Mouse (Mus musculus) gastrocnemius, postnatal 36 days (tissue): Measurements from ENCODE around the gene Trim17. TPM values are rescaled to one million over a fixed set of nuclear protein-coding genes. Genes with fewer than 3 reads are reported as not detected.

Source experiments
- DNase-seq, 2 experiments: peaks; one replicate each; pipeline ENCODE4 v3.0.0; 2022
- intact Hi-C: fragments of 180-260 bp; cut with DNase I; formaldehyde crosslinking; loops from one replicate; pipeline ENCODE4 v1.15.1; 2025
- total RNA-seq, 2 experiments: library from RNA; stranded (reverse); gene quantifications; 2 replicates each; pipeline ENCODE4 v1.2.3; 2021

Gene Trim17
- total RNA-seq, 2 experiments from 2014 or later = 0.13 to 0.17 TPM

DNA sequence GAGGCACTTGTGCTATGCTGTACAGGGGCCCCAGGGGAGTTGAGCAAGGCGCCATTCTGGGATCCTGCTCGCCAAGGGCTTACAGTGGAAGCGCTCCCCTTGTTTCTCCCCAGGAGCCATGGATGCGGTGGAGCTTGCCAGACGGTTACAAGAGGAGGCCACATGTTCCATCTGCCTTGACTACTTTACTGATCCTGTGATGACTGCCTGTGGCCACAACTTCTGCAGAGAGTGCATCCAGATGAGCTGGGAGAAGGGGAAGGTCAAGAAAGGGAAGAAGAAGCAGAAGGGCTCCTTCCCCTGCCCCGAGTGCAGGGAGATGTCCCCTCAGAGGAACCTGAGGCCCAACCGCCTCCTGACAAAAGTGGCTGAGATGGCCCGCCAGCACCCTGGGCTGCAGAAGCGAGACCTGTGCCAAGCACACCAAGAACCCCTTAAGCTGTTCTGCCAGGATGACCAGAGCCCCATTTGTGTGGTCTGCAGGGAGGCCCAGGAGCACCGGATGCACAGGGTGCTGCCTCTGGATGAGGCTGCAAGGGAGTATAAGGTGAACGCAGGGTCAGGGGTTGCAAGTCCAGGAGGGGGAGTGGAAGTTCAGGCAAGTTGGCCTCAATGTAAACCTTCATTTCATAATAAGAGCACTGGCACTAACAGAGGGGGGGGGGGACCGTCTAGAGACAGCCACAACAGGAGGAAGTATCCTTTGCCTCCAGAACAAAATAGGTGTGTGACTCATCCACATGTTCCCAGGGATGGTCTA, 10.7 kb downstream of the Trim17 start:
- intact Hi-C loops = no loop called here
- DNase-seq = no peak

GRCm38 (mm10) chr11:58967346-58967745, 12.9 kb downstream of the Trim17 start:
- intact Hi-C loops = no loop called here
- DNase-seq = no peak

- no peak for DNase-seq
- intact Hi-C loops = no loop called here
These were observed 14.1 kb downstream of the Trim17 start for GRCm38 (mm10) chr11:58968551-58968950.

- intact Hi-C loops = no loop called here
- DNase-seq = no peak
These were observed 14.5 kb downstream of the Trim17 start for GRCm38 (mm10) chr11:58969027-58969426.

DNA sequence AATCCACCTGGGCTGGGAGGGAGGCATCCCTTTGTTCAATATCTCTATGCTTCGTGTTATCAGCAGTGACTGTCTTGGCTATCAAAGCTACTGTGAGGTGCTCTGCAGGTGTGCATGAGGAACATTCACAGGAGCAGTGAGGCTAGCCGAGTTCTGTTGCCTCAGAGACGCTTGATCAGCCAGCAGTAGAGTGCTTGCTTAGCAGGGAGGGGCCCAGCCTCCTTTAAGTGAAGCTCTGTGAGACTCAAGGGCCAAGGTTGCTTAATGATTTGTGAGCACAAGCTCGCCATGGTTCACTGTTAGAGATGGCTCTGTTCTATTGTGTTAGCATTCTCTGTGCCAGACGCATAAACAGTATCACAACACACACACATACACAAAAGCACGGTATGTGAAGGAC, 15.2 kb downstream of the Trim17 start:
- no peak for DNase-seq
- intact Hi-C loops = no loop called here

- intact Hi-C loops = no loop called here
These were observed 16.5 kb downstream of the Trim17 start for GRCm38 (mm10) chr11:58970831-58971530.

DNA sequence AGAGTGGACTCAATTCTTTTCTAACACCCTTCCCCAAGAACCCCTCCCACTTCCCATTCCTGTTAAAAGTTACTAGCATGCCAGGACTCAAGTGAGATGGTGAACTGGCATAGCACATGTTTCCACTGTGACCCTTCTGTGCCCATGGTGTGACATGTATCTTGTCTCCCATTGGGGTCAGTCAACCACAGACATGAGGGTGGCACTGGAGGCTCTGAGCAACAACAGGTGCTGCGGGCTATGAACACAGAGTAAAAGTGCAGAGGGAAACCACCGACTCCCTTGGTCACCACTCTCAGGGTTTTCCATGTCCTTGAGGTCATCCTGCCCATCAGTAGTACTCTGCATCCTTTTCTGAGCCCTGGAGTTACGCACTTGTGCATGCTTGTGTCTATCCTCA, 17.3 kb downstream of the Trim17 start:
- DNase-seq = no peak
- intact Hi-C loops = no loop called here

More at GRCm38 (mm10) chr11:58970831-58971530, 16.5 kb downstream of the Trim17 start:
- no peak for DNase-seq

GRCm38 (mm10) chr11:58974414-58974813, 19.9 kb downstream of the Trim17 start:
- intact Hi-C loops = no loop called here
- DNase-seq = no peak

- intact Hi-C loops = no loop called here
- peak in 1 of 2 experiments; percentile 14 for DNase-seq
These were observed 22.7 kb downstream of the Trim17 start for GRCm38 (mm10) chr11:58977150-58977549.

DNA sequence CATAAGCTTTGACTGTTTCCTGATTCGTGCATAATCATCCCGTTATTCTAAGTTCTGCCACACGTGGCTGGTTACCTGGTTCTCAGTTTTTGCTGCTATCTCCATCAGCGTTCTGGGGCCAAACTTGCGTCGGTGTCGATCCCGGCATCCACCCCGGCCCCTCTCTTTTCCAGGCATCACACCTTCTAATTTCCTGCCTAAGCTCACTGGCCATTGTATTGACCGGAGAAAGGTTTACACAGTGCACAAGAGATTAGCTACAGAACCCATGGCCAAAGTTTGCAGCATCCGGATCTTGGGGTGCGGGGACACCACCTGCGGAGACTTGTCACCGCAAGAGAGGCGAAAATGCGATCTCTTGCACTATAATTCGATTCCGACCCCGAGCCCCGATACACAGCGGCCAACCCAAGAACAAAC, 23.1 kb downstream of the Trim17 start:
- intact Hi-C loops = no loop called here
- no peak for DNase-seq

DNA sequence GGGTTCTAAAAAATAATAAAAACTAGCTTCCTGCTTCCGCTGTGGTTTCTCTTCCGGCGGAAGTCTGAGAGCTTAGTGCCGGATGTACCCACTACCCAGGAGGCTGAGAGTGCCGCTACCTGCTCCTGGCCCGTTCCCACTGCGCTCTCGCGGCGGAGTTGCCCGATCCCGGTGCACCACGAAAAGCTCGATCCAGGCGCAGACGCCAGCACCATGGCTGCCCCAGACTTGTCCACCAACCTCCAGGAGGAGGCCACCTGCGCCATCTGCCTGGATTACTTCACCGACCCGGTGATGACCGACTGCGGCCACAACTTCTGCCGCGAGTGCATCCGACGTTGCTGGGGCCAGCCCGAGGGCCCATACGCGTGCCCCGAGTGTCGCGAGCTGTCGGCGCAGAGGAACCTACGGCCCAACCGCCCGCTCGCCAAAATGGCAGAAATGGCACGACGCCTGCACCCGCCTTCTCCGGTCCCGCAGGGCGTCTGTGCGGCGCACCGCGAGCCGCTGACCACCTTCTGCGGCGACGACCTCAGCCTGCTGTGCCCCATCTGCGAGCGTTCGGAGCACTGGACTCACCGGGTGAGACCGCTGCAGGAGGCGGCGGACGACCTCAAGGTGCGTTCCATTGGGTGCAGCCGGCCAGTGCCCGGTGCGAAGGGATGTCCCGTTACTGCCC, 23.7 kb downstream of the Trim17 start, which contains the start of gene Trim11:
Trim11 (plus strand) TSS at position 67 of the 679 bp plus-strand sequence.
- DNase-seq = peak in 1 of 2 experiments; percentile 62

GRCm38 (mm10) chr11:58978706-58979030, 24.2 kb downstream of the Trim17 start:
- intact Hi-C loops = no loop called here
- no peak for DNase-seq

More for the DNA sequence above, 23.7 kb downstream of the Trim17 start, which contains the start of gene Trim11:
- intact Hi-C loops = no loop called here

GRCm38 (mm10) chr11:58979183-58979582, 24.7 kb downstream of the Trim17 start:
- intact Hi-C loops = no loop called here
- DNase-seq = no peak

DNA sequence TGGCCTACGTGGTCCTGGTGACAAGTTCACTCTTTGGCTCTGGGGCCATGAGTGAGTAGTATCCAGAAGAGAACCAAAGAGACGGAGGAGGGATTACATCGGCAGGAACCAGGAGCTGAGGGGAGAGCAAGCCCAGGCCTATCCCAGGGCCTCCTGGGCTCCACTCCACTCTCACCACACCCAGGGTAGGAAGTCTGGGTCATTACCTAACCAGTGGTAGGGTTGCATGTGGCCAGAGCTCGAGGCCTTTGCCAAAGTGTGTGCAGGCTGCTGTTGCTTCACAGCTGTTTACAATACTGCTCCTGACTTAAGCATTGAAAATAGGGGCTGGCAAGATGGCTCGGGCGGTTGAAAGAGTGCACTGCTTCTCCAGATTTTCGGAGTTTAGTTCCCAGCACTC, 25.2 kb downstream of the Trim17 start:
- intact Hi-C loops = no loop called here
- DNase-seq = peak in 1 of 2 experiments; percentile 36

- intact Hi-C loops = no loop called here
- peak in 1 of 2 experiments; percentile 14 for DNase-seq
These were observed 26.0 kb downstream of the Trim17 start for GRCm38 (mm10) chr11:58980381-58980990.

GRCm38 (mm10) chr11:58981541-58982447, 27.3 kb downstream of the Trim17 start:
- DNase-seq = peak; percentile 65
- intact Hi-C loops = no loop called here

DNA sequence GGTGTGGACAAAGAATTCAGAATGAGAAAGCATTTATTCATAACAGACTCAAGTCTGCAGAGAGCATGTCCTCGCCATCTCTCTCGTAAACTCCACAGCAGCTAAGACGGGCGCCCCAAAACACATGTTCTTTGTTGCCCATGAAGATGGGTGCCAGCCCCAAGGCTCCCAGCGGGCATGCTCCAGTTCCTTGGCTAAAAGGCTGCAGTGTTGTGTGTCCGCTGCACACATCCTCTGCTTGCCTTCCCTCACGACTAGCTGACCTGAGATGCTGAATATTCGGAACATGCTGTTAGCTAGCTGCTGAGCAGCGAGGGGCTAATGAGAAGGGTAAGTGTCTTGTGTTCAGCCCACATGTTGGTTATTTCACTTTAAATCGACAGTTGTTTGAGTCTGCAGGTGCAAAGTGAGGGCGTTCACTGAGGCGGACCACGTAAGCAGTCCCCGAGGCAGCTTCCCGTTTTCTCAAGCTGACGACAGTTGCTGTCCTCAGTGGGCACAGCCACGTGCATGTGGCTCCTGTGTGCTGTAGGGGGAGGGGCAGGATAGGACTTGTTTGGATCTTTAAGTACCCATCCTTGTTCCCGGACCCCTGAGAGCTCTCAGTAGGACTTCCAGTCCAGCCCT, 28.1 kb downstream of the Trim17 start:
- intact Hi-C loops = no loop called here
- peak in 1 of 2 experiments; percentile 11 for DNase-seq

- peak in 1 of 2 experiments; percentile 12 for DNase-seq
- intact Hi-C loops = no loop called here
These were observed 29.3 kb downstream of the Trim17 start for GRCm38 (mm10) chr11:58983691-58984341.

GRCm38 (mm10) chr11:58984657-58985056, 30.2 kb downstream of the Trim17 start:
- intact Hi-C loops = no loop called here
- no peak for DNase-seq
